Mouse (Mus musculus) CD4-positive helper T cell, adult 2 months (primary cell): ENCODE results near the gene Rpl14.

Experiments used
- DNase-seq: peaks from one replicate; pipeline ENCODE4 v3.0.0-alpha.2; 2012; ENCODE audit warnings: low read depth, missing footprints, low spot score

Rpl14 gene

DNA sequence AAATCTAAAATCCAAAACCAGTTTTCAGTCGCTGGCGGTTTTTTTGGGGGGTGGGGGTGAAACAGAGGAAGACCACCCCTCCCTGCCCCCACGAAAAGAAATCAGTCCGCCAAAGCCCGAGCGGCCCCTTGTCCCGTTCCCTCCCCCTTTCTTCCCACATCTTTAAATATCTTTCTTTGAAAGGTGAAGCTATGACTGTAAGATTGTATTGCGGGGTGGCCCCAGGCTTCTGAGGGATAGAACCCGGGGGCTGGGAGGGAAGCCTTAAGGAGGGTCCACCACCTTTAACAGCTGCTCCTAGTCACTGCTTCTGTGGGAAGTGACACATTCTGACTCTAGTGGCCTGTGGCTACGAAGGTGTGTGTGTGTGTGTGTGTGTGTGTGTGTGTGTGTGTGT lies 32.3 kb downstream of the Rpl14 start:
- DNase-seq: no peak

DNA sequence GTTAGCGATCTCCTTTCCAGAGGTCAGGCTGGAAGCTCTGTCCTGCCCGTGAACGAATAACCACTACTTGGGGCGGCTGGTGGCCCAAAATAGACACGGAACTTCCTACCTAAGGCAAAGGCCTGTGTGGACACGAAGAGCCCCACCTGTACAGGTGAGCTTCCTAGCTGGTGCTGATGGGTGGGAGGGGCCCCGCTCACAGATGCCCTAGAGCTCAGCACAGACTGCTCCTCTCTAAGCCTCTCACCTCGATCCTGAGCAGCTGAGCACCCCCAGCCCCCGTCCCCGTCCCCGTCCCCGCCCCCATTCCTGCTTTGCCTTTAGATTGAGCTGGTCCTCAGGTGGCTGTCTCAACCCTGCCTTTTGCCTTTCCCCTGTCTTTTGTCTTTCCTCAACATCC lies 32.7 kb downstream of the Rpl14 start:
- no peak for DNase-seq

GRCm38 (mm10) chr9:120611055-120611454 lies 39.8 kb downstream of the Rpl14 start:
- DNase-seq: no peak

DNA sequence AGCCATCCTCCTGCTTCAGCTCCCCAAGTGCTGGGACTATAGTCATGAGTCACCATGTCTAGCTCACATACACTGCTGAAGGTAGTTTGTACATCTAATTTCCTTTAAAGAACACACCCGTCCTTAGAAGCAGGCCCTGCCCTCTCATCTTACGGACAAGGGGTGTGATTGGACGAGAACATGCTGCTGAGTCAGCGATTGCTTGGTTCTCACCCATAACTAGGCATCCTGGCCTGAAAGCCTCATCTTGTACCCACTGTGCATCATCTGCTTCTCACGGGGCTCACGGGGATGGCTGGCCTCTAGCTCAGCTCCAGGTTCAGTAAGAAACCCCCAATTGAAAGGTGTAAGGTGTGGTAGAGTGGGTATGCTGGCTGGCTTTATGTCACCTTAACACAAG lies 42.8 kb downstream of the Rpl14 start:
- DNase-seq: no peak

DNA sequence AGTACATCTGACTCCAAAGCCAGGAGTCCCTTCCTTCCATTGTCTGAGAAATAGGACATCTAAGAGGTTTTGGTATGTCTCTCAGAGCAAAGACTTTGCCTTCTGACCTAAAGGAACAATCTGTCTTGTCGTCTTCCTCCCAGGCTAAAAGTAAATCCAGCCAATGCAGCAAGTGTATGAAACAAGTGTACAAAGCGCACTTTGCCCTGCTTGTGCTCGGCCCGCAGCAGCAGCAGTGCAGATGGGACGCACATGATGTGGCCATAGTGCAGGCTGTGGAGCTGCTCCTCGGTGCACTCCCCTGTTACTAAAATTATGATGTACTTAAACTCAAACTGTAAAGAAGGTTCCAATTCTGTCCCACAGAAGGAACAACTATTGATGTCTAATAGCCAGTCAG lies 46.9 kb downstream of the Rpl14 start:
- DNase-seq: no peak

GRCm38 (mm10) chr9:120619347-120619708 lies 48.1 kb downstream of the Rpl14 start:
- no peak for DNase-seq

DNA sequence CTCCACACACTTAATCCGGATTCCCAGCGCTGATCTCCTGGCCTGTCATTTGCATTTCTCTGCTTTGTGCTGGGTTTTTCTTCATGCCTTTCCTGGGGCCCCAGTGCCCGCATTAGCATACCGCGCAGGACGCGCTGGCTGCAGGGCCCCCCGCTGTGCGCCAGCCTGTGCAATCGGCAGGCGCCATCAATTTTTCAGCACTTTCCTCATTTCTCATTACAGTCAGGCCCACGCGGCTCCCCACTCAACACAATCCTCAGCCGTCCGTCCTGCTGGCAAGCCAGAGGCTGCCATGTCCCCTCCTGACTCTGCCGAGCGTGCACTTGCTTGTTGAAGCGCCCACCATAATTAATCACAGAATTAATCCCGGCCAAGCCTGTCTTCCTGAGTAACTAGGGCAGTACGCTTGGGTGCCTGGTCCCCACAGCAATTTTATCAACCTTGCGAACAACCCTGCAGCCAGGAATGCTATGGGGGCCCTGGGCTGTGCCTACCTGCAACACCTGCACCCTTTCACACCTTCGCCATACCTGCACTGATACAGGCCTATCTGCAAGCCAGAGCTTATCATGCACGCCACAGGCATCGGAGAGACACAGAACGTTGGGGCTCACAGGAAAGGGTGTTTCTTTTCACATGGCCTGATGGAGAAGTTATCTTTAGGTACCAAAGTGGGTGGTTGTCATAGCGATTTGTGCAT lies 48.6 kb downstream of the Rpl14 start:
- DNase-seq: no peak

DNA sequence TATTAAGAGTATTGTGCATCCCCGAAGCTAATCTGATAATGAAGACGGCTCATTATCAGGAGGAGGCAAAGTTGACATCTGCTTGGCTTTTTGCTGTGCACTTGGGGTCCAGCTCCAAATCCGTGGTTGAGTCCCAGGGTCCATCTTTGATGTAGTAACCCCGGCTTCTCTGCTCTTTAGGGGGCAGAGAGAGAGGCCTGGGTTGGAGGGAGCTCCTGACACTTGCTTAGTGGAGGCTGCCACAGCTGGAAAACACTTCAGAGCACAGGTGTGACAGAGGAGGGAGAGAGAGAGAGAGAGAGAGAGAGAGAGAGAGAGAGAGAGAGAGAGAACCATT lies 49.1 kb downstream of the Rpl14 start:
- no peak for DNase-seq
